Mouse (Mus musculus): ENCODE measurements around the gene Hoxd8. TPM values are rescaled to one million over a fixed set of nuclear protein-coding genes. Genes with fewer than 3 reads are reported as not detected.

Hoxd8 gene
- total RNA-seq, 2 experiments from 2014 or later = 11.7 to 30.6 TPM

DNA sequence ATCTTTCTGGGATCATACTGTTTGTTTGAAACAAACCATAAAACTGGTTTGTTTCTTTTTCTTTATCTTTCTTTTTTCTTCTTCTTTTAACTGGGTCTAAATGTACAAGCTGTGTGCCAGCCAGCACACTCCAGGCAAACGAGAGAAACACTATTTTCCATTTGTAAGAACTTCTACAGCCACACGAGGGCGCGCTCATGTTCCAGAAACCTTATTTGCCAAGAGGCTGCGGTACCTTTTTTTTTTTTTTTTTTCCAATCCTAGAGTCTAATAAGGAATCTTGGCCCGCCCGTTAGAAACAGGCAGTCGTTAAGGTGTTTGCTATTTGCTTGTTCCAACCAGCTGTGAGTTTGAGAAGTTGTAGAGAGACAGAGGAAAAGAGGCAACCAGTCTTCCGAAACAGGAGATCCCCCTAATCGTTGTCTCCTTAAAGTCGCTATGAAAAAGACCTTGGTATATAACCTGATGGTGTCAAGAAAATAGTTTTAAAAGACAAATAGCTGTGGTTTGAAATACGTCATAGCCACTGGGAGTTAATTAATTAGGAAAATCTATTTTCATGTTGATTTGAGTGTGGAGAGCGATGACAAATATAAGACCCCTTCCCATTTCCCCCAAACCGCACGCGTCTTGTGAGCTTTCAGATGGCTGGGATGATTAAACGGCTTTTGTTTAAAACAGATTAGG is 18.0 kb upstream of the Hoxd8 start:
- no peak for DNase-seq

GRCm38 (mm10) chr2:74686988-74687697 is 17.3 kb upstream of the Hoxd8 start:
- no peak for DNase-seq

GRCm38 (mm10) chr2:74687698-74688555 is 16.5 kb upstream of the Hoxd8 start:
- DNase-seq = no peak

GRCm38 (mm10) chr2:74688795-74689573 is 15.4 kb upstream of the Hoxd8 start:
- no peak for DNase-seq

GRCm38 (mm10) chr2:74689574-74690337 is 14.7 kb upstream of the Hoxd8 start:
- no peak for DNase-seq

DNA sequence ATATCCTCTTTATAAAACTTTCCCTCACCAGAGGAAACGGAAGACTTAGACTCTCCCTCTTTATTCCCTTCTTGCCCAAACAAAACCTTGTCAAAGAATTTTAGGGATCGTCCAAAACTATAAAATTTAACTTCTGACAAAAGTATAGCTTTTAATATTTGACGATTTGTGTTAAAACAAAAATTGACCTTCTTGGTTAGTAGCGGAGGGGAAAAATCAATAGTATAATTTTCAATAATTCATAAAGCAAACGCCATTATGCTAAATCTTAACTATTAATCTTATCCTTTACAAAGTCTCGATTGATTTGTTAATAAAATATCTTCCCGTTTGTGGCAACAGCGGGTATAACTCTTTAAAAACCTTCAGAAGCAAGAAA is 14.1 kb upstream of the Hoxd8 start:
- no peak for DNase-seq

DNA sequence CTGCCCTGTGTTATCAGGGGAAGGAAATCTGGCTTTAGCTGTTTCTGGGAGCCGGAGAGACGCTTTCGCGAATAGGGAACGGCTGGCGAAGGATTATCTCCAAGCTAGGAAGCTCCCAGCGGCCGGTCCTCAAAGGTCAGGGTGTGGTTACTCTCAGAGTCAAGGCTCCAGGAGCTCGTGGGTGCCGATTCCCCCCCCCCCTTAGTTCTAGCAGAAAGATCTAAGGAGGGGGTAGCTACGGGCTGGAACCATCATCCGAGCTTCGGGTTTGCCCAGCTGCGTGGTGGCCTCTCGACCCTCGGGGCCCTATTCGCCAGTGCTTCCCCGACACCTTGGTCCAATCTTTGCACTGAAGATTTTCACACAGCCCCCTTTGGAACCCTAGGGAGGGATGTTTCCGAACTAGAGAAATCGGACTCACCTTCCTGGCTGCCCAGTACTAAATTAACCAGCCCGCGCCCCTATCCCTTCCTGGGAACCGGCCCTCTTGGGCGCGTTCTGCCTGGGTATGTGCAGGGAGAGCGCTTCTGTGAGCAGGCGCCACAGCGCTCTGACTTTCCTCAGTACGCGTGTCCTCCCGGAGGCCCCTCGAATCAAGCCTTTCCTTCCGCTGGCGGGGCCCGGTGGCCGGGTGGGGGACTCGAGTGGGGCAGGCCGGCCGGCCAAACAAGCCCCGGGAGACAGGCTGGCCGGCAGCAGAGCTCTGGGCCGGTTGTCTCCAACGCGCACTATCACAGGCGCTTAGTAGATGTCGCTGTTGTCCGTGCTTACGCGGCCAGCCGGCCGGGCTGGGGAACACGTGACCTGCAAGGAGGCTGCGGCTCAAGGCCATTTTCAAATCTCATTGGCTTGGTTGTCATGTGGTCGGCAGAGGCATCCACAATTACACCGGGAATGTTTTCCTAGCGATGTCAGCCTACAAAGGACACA is 13.1 kb upstream of the Hoxd8 start, which contains the start of gene Hoxd10:
Hoxd10 (plus strand) TSS at position 903 of the 930 bp plus-strand sequence.
- peak; percentile 84 for DNase-seq

DNA sequence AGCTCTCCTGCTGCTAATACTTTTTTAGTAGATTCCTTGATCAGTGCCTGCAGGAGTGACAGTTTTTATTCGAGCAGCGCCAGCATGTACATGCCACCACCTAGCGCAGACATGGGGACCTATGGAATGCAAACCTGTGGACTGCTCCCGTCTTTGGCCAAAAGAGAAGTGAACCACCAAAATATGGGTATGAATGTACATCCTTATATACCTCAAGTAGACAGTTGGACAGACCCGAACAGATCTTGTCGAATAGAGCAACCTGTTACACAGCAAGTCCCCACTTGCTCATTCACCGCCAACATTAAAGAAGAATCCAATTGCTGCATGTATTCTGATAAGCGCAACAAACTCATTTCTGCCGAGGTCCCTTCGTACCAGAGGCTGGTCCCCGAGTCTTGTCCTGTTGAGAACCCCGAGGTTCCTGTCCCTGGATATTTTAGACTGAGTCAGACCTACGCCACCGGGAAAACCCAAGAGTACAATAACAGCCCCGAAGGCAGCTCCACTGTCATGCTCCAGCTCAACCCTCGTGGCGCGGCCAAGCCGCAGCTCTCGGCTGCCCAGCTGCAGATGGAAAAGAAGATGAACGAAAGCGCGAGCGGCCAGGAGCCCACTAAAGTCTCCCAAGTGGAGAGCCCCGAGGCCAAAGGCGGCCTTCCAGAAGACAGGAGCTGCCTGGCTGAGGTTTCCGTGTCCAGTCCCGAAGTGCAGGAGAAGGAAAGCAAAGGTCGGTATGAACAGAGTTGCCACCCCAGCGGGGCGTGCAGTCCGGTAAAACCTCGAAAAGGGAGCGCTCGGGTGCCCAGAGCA is 12.2 kb upstream of the Hoxd8 start:
- DNase-seq = no peak

DNA sequence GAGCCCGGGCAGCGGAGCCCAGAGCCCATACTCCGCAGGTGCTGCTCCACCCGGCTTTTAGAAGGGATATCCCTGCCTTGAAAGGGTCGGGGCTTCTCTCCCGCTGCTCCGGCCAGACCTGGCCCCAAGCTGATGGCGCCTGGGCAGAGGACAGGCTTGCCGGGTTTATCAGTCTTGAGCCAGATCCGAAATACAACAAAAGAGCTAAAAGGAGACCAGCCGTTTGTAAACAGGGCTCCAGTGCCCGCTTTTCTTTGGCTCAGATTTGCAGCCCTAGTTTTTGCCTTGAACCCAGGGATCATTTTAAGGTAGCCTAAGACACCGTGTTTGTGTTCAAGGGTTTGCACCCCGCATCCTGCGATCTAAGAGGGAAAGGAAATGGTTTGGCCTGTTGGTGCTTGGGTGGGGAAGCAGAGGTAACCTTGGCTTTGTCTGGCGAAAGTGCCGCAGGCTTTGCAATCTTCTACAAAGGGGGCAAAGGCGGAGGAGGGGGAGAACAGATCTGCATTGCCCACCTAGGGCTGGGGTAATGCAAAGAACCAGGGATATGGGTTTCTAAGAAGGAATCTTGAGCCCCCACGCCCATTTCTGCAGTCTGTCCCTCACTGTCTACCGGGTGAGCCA is 11.5 kb upstream of the Hoxd8 start:
- no peak for DNase-seq

DNA sequence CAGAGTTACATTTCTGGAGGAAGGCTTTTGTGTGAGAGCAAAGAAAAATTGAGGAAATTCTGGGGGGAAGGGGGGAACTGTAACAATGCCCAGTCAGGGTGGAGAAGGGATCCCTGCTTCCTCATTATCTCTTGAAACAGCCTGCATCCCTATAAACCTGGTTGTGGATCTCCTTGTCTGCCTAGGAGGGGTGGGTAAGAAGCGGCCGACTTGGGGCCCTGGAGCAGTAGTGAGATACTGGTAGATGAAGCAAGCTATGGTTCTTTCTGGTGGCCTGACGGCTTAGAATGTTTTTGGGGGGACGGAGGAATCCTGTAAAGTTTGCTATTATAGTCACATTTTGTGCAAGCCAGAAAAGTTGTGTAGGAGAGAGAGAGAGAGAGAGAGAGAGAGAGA is 11.0 kb upstream of the Hoxd8 start:
- no peak for DNase-seq

- DNase-seq = no peak
Measured at GRCm38 (mm10) chr2:74694066-74694465, 10.3 kb upstream of the Hoxd8 start.

DNA sequence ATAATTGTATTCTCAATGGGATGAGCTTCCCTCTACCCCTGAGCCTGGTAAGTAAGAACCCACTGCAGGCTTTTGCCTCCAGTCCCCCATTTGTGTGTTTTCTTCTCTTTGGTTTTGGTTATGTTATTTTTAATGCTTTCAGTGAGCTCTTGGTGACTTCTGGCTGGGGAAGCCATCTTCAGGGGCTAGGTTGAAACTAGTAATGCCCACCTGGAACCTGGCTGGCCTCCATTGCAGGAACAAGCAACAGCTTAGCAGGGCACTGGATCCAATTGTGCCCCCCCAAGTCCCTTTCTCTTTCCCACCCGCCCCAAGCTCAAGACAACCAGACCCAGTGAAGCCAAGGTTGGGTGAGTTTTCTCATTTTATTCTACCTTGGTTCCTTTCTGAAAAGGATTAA is 9.0 kb upstream of the Hoxd8 start:
- no peak for DNase-seq

GRCm38 (mm10) chr2:74695813-74696430 is 8.5 kb upstream of the Hoxd8 start:
- no peak for DNase-seq

GRCm38 (mm10) chr2:74696442-74697335 is 7.7 kb upstream of the Hoxd8 start:
- DNase-seq = no peak

GRCm38 (mm10) chr2:74697567-74698121 is 6.8 kb upstream of the Hoxd8 start, which contains the start of gene Hoxd9:
Gene Hoxd9 (plus strand): TSS chr2:74697727.
- peak; percentile 77 for DNase-seq

- peak; percentile 73 for DNase-seq
Measured at GRCm38 (mm10) chr2:74698201-74699052, 6.0 kb upstream of the Hoxd8 start.

Measured in gastrocnemius, postnatal 25 days (tissue).